Mouse (Mus musculus): ENCODE measurements at regions not wholly inside any gene's neighbourhood (a gene's known extent, or its start where the extent isn't known, plus 50 kb on each side); places are given as distances from the start of the nearest gene placed in this dataset.
A peak's percentile ranks its signal among the peaks of the same experiment; 100 is the strongest.

- Histone ChIP-seq H3K9ac (replicated peaks) (no peak overlapping the region), H3K27ac (no peak overlapping the region), H3K4me2 (ENCODE audit: low read depth) (no peak overlapping the region), H3K4me3 (ENCODE audit: insufficient read depth in 1 of 2, low read depth in 2 of 2, low read length in 2 of 2) (no peak overlapping the region), H3K27me3 (ENCODE audit: control insufficient read depth, insufficient read depth, low read length) (no peaks in the 10 kb centered on the region; the same call in 1 of the 2 replicates), H3K4me1 (replicated peaks; ENCODE audit: control insufficient read depth in 2 of 2, insufficient read depth in 2 of 2, low read length in 1 of 2) (no peaks in the 10 kb centered on the region), H3K9me3 (ENCODE audit: control insufficient read depth, low read length) (no peaks in the 10 kb centered on the region), H3K36me3 (replicated peaks; ENCODE audit: control insufficient read depth, insufficient read depth, low read depth) (no peaks in the 10 kb centered on the region)
- ATAC-seq (ENCODE audit: insufficient read depth) = no peak
- TF ChIP-seq CTCF (IDR thresholded peaks at IDR 0.05; ENCODE audit: low read depth) (no peak), EP300 (IDR thresholded peaks at IDR 0.05; ENCODE audit: low read depth) (no peak)
- 21% methylated on average over 4 of the region's 4 CpGs for WGBS (ENCODE audit: insufficient replicate concordance)
- no peak for DNase-seq (ENCODE audit: low read depth in 3 of 3, low spot score in 3 of 3)
These were observed 263.1 kb upstream of the Irx3 start for GRCm38 (mm10) chr8:92064971-92065370.

- Histone ChIP-seq H3K27ac (no peak overlapping the region), H3K36me3 (replicated peaks; ENCODE audit: control insufficient read depth, insufficient read depth, low read depth) (no peaks in the 10 kb centered on the region), H3K9me3 (ENCODE audit: control insufficient read depth, low read length) (no peaks in the 10 kb centered on the region), H3K4me3 (ENCODE audit: insufficient read depth in 1 of 2, low read depth in 2 of 2, low read length in 2 of 2) (no peak overlapping the region), H3K9ac (replicated peaks) (no peak overlapping the region), H3K4me2 (ENCODE audit: low read depth) (no peak overlapping the region), H3K27me3 (ENCODE audit: control insufficient read depth, insufficient read depth, low read length) (no peaks in the 10 kb centered on the region; the same call in 1 of the 2 replicates), H3K4me1 (replicated peaks; ENCODE audit: control insufficient read depth in 2 of 2, insufficient read depth in 2 of 2, low read length in 1 of 2) (no peaks in the 10 kb centered on the region)
- DNase-seq (ENCODE audit: low read depth in 3 of 3, low spot score in 3 of 3) = no peak
- TF ChIP-seq EP300 (IDR thresholded peaks at IDR 0.05; ENCODE audit: low read depth) (no peak), CTCF (IDR thresholded peaks at IDR 0.05; ENCODE audit: low read depth) (no peak)
- 18% methylated on average over 9 of the region's 9 CpGs for WGBS (ENCODE audit: insufficient replicate concordance)
- ATAC-seq (ENCODE audit: insufficient read depth) = no peak
These were observed 262.4 kb upstream of the Irx3 start for GRCm38 (mm10) chr8:92064175-92064821.

GRCm38 (mm10) chr8:92063333-92063732 is 261.5 kb upstream of the Irx3 start:
- Histone ChIP-seq H3K27ac (no peak overlapping the region), H3K9ac (replicated peaks) (no peak overlapping the region), H3K9me3 (ENCODE audit: control insufficient read depth, low read length) (no peaks in the 10 kb centered on the region), H3K27me3 (ENCODE audit: control insufficient read depth, insufficient read depth, low read length) (no peaks in the 10 kb centered on the region; the same call in 1 of the 2 replicates), H3K4me2 (ENCODE audit: low read depth) (no peak overlapping the region), H3K36me3 (replicated peaks; ENCODE audit: control insufficient read depth, insufficient read depth, low read depth) (no peaks in the 10 kb centered on the region), H3K4me3 (ENCODE audit: insufficient read depth in 1 of 2, low read depth in 2 of 2, low read length in 2 of 2) (no peak overlapping the region), H3K4me1 (replicated peaks; ENCODE audit: control insufficient read depth in 2 of 2, insufficient read depth in 2 of 2, low read length in 1 of 2) (no peaks in the 10 kb centered on the region)
- DNase-seq (ENCODE audit: low read depth in 3 of 3, low spot score in 3 of 3) (no peak), ATAC-seq (ENCODE audit: insufficient read depth) (no peak)
- 34% methylated on average over 4 of the region's 4 CpGs for WGBS (ENCODE audit: insufficient replicate concordance)
- TF ChIP-seq CTCF (IDR thresholded peaks at IDR 0.05; ENCODE audit: low read depth) = peak; percentile 60
- TF ChIP-seq EP300 (IDR thresholded peaks at IDR 0.05; ENCODE audit: low read depth) = no peak

GRCm38 (mm10) chr8:92059471-92059870 is 257.6 kb upstream of the Irx3 start:
- ATAC-seq (ENCODE audit: insufficient read depth) = no peak

GRCm38 (mm10) chr8:92058953-92059352 is 257.1 kb upstream of the Irx3 start:
- no peaks in the 10 kb centered on the region for H3K9me3 ChIP-seq (ENCODE audit: control insufficient read depth, low read length)
- DNase-seq (ENCODE audit: low read depth in 3 of 3, low spot score in 3 of 3) (no peak), ATAC-seq (ENCODE audit: insufficient read depth) (no peak)
- H3K4me3 ChIP-seq (ENCODE audit: insufficient read depth in 1 of 2, low read depth in 2 of 2, low read length in 2 of 2) = no peak overlapping the region
- no peaks in the 10 kb centered on the region for H3K27me3 ChIP-seq (ENCODE audit: control insufficient read depth, insufficient read depth, low read length)
- no peak overlapping the region for H3K4me2 ChIP-seq (ENCODE audit: low read depth)
- H3K4me1 ChIP-seq (replicated peaks; ENCODE audit: control insufficient read depth in 2 of 2, insufficient read depth in 2 of 2, low read length in 1 of 2) = peaks cover 0 to 3% of the 10 kb centered on the region in 2 experiments; a peak in 1 of 4 replicates
- no peak overlapping the region for H3K27ac ChIP-seq
- H3K36me3 ChIP-seq (replicated peaks; ENCODE audit: control insufficient read depth, insufficient read depth, low read depth) = no peaks in the 10 kb centered on the region
- TF ChIP-seq CTCF (IDR thresholded peaks at IDR 0.05; ENCODE audit: low read depth) = no peak
- no peak for TF ChIP-seq EP300 (IDR thresholded peaks at IDR 0.05; ENCODE audit: low read depth)
- H3K9ac ChIP-seq (replicated peaks) = no peak overlapping the region
- 66% methylated on average over 10 of the region's 10 CpGs for WGBS (ENCODE audit: insufficient replicate concordance)

More at GRCm38 (mm10) chr8:92059471-92059870, 257.6 kb upstream of the Irx3 start:
- no peak overlapping the region for H3K4me2 ChIP-seq (ENCODE audit: low read depth)
- H3K9ac ChIP-seq (replicated peaks) = no peak overlapping the region
- TF ChIP-seq EP300 (IDR thresholded peaks at IDR 0.05; ENCODE audit: low read depth) (no peak), CTCF (IDR thresholded peaks at IDR 0.05; ENCODE audit: low read depth) (no peak)
- H3K36me3 ChIP-seq (replicated peaks; ENCODE audit: control insufficient read depth, insufficient read depth, low read depth) = no peaks in the 10 kb centered on the region
- DNase-seq (ENCODE audit: low read depth in 3 of 3, low spot score in 3 of 3) = no peak
- no peaks in the 10 kb centered on the region for H3K9me3 ChIP-seq (ENCODE audit: control insufficient read depth, low read length)
- no peak overlapping the region for H3K27ac ChIP-seq
- no peak overlapping the region for H3K4me3 ChIP-seq (ENCODE audit: insufficient read depth in 1 of 2, low read depth in 2 of 2, low read length in 2 of 2)
- peaks cover 0 to 3% of the 10 kb centered on the region in 2 experiments; a peak in 1 of 4 replicates for H3K4me1 ChIP-seq (replicated peaks; ENCODE audit: control insufficient read depth in 2 of 2, insufficient read depth in 2 of 2, low read length in 1 of 2)
- H3K27me3 ChIP-seq (ENCODE audit: control insufficient read depth, insufficient read depth, low read length) = no peaks in the 10 kb centered on the region
- 80% methylated on average over 5 of the region's 5 CpGs for WGBS (ENCODE audit: insufficient replicate concordance)
